Mouse (Mus musculus) neutrophil, adult 5-6 weeks (primary cell): ENCODE results near the gene Adgrf1. TPM values are rescaled to one million over a fixed set of nuclear protein-coding genes. Genes with fewer than 3 reads are reported as not detected.

Source experiments
- ATAC-seq: fragments of 151-379, 151-347 bp; 2 replicates; pipeline ENCODE4 v1.8.0; 2017; ENCODE audit warnings: mild to moderate bottlenecking, moderate TSS enrichment; ENCODE audit not compliant: insufficient number of reproducible peaks, poor library complexity, low FRiP score, severe bottlenecking; ENCODE audit errors: extremely low read depth
- total RNA-seq: library from RNA; stranded (forward); fragments of 200-1000 nt; gene quantifications from 2 replicates; pipeline ENCODE4 v1.2.3, GENCODE M21; 2017

Gene Adgrf1
- total RNA-seq, result 1.1 and 2.3 TPM in 2 replicates

DNA sequence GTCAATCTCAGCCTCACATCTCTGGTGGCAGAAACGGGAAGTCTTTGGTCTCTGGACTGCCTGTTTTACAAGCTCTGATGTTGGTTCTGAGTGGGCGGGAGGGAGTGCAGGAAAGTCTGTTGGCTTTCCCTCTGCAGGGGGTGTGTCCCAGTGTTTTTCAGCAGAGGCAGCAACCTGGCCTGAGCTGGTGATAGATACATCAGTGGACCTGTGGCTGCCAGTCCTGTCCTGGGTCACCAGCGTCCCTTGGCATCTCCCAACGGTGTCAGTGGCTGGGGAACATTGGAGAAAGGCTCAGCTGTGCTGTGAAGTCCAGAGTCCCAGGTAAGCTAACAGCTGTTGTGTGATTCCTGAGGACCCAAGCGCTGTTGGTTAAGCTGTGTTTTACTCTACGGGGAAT is at the start of gene Adgrf1:
Gene Adgrf1, plus strand, starts transcription at position 169 of the 400 bp plus-strand sequence.
- ATAC-seq, result no peak

DNA sequence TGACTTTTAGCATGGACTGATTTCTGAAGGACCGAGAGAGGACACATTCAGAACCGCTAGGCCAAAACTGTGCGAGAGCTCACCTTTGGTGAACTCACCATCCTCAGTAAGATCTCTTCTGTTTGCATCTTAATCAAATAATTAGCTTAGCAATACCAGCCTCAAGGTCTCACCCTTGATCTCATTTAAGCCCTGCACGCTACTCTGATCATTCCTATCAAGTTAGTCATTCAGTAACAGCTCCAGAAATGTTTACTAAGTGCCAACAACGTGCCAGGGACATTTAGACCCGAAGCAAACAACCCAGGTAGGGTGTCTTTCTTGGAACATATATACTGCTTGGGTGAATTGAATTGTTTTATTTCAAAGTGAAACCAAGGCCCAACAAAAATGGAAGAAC is 44.0 kb upstream of the Adgrf1 start:
- no peak for ATAC-seq

DNA sequence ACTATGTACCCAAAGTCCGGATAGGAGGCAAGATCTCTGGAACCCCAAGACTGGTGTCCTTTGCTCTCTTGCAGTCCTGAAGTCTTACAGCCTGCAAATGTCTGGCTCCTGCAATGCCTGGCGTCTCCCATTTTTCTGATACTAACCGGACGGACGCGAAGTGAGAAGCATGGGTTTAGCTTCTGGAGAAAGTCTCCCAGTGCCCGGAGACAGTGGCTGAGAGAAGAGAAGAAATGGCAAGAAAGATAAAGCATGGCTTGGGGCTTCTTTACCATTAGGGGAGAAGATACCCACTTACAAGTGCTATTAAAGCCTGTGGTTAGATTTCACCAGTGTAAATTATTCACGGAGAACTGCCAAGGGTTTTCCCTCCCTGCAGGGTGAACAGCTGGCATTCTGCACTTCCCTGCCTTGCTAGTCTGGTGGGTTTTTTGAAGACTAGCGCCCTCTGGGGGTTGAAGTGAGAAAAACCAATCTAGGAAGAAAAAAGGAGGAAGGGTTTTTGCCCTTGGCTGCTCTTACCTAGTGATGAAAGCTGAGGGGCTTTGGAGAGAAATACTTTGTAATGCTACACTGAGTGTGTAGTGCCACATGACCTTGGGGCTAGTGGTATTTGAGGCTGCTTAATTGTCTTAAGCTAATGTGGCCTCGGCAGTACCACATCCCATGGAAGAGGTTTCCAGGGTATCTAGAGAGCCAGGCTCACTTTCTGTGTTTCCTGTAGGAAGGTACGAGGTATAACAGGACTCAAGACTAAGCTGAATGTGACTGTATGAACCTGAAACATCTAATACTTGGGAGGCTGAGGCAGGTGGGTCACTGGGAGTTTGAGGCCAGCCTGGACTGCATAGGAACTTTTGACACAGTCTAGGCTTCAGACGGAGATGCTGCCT is 40.3 kb upstream of the Adgrf1 start:
- ATAC-seq, result peak; percentile 71

DNA sequence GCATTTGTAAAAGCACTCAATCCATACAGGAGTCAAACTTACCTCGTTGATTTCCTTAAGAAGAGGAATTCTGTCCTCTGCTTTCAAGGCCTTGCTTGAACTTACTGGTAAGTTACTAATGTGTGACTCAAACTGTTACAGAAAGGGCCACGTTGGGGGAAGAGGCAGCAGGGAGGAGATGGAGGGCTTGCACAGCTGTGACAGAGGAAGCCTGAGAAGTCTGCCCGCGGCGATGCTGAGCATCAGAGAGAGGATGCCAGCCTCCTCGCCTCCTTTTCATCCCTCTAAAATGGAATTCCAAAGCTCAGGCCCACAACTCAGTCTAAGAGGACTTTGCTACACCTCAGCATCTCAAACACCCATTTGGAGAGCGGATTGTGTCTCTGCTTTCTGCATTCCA is 39.3 kb upstream of the Adgrf1 start:
- no peak for ATAC-seq

DNA sequence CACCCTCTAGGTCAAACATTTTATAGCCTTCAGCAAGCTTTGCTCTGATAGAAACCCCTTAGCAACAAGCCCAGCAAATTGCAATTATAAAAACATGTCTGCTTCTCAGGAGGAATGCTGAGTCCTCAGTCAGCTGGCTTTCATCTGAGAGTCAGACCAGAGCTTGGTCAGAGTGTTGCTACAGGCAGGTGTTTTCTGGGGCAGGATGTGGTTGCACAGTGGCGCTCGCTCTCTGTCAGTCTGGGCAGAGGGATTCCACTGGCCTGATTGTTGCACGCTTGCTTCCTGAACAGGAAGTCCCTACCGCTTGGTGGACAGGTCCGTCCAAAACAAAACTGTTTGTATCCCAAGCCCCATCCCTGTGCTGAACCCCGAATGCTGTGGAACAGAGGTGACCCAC is 37.4 kb upstream of the Adgrf1 start:
- peak; percentile 65 for ATAC-seq

DNA sequence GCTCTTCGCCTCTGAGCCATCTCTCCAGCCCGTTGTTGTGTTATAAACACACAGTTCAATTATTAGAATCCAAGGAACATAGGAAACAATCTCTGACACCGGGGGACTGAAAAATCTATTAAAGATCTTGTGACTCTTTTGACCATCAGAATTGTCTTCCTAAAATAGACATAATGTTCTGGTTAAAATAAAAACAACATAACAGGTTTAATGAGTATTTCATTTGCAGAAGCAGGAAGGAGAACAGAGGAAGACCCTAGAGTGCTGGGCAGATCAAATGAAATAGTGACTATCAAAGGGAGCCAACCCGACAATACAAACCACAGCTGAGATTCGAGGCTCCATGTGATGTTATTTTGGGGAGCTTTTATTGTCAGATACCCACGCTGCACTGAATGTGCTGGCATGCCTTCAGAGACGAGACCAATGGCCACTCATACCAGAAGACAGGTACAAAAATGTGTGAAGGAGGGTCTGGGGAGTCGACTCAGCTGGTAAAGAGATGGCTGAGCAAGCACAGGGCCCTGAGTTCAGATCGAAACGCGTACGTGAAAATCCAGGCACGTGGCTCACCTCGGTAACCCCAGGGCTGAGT is 33.4 kb upstream of the Adgrf1 start:
- no peak for ATAC-seq

DNA sequence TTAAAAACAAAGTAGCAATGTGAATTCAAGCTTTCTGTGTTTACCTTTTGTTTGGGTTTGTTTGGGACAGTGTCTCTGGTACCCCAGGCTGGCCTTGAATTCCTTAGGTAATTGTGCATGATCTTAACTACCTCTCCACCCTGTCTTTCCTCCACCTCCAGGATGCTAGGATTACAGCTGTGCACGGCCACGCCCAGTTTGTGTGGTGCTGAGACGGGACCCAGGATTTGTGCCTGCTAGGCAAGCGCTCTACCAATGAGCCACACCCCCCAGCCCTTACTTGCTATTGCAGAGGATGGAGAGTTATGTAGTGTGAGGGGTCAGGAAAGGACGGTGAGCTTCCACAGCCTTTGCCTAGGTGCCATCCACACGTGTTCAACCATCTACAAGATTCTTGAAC is 31.1 kb upstream of the Adgrf1 start:
- ATAC-seq, result no peak

DNA sequence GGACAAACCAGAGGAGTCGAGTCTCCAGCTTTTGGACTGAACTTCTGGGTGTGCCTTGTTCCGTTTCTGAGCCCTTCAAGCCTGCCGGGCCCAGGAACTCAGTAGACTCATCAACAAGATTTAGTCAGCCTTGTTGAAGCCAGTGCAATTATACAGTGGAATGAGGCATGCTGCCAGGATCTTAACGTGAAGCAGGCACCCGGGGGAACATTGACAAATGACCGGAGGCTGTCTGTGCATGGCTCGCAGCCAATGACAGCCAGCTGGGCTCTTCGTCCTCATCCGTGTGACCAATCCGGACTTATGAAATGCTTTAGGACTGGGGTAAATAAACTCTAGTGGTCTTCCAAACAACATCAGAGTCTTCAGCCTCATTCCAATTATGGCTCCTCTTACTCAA is 29.0 kb upstream of the Adgrf1 start:
- no peak for ATAC-seq

DNA sequence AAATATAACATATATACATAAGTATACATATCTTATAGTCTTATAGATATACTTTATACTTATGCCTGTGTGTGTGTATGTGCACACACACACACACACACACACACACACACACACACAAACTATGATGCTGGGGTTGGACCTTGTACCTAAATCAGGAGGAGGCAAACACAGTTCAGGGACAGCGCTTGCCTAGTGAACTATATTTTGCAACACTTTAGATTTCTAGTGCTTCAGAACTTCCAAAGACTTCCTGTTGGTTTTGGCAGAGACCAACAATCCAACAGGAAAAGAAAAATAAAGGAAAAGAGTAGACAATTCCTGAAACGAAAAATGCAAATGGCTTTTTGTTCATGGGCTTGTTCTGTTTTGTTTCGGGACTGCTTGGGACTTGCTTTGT is 27.5 kb upstream of the Adgrf1 start:
- no peak for ATAC-seq

DNA sequence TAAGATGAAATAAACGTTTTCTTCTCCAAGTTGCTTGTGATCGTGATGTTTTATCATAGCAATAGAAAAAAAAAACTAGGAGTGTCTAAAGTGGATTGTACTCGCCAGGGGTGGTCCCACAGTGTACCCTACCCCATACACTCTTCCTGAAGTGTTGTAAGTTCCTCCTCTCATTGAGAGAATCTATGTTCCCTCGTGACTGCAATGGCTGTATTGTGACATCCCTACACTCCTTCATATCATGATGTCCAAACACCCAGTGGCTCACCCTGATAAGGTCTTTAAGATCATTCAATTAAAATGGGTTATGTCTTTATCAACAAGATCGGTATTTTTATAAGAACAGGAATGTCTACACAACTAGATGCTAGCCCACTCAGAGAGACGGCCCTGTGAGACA is 24.8 kb upstream of the Adgrf1 start:
- no peak for ATAC-seq

DNA sequence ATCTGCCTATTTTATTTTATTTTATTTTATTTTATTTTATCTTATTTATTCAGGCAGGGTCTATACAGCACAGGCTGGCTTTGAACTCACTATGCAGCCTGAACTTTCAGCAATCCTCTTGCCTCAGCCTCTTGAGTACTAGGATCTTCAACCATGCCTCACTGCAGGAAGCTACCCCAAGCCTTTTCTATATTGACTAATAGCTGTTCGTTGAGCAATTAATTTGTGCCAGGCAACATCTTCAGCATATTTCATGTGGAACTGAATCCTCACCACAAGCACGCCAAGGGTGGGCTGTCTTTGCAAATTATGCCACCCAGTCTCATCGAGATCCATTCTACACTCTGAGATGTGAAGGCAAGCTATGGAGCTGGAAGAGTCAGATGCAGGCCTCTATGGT is 22.9 kb upstream of the Adgrf1 start:
- ATAC-seq, result no peak

DNA sequence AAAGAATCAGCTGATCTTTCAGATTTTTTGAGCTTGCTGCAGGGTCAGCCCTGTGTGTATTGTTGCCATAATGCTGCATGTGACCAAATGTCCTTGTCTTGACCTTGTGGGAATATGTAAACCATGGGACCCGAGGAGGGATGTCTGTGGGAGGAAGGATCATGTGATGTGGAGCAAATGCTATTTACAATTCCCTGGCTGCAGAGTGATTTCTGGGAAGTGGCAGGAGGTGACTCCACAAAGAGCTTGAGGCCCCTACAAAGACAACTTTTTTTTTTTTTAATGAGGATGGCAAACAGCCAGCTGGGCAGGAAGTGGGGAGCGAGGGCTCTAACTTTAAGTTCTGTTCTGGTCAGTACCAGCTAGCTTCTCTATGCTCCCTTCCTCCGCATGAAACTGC is 20.5 kb upstream of the Adgrf1 start:
- ATAC-seq, result no peak

DNA sequence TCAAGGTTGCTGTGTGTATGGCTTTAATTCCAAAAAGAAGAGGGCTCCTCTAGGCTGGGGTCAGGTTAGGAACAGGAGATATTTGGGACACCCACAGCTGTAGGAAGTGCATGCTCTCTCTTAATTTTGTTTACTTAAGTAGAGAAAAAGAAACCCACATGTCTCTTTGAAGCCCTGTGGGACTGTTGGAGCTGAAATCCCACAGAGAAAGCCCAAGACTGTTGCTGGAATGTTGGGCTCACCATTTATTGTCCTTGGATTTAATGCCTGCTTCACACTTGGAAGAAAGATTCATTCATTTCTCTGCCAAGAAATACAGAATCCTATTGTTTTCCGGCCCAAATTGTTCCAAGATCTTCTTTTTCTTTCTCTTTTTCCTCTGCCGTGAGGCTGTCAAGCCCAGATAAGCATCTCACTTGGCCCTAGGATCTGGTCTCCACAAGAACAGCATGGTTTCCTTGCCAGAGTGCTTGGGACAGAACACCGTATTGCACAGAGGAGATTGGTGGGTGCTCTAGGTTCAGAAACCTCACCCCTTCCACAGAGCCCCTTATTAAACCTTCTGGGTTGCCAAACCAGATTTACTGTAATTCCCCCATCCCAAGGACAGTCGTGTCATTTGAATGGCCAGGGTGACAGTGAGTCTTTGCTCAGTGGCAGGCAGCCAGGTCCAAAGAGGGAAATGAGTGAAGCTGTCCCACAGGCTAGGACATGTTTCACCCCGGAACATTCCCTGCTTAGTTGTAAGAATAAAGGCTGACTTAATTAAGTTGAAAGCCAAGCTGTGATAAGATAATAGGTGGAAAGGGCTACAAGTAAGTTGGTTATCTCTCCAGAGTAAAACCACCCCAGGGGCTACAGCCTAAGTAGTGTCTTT is 18.6 kb upstream of the Adgrf1 start:
- no peak for ATAC-seq

DNA sequence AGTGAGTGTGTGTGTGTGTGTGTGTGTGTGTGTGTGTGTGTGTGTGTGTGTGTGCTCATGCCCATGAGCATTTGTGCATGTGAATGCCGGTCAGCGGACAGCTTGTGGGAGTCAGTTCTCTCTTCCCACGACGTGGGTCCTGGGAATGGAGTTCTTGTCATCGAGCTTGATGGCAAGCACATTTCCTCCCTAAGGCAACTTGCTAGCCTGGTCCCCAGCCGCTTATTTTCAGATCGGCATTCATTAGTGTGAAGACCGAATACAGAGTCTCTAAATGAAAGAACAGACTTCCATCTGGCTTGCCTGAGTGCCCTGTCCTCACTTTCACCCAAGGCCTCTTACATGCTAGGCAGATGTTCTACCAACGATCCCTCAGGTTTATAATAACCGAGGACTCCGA is 17.3 kb upstream of the Adgrf1 start:
- ATAC-seq, result no peak

DNA sequence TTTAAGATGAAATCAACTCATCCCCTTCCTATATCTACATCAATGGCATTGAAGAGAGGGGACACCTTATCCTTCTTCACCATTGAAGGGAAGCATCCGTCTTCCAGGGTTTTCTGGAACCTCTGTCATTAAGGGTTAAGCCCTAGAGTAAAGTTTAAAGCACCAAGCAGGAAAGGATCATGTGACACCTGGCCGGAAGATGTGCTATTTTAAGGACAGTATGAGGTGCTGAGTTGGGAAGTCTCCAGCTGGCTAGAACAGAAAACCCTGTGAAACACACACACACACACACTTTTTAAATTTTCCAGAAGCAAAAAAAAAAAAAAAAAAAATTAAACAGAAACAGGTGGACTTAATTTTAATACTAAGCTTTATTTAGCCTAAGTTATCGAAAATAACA is 15.9 kb upstream of the Adgrf1 start:
- no peak for ATAC-seq

DNA sequence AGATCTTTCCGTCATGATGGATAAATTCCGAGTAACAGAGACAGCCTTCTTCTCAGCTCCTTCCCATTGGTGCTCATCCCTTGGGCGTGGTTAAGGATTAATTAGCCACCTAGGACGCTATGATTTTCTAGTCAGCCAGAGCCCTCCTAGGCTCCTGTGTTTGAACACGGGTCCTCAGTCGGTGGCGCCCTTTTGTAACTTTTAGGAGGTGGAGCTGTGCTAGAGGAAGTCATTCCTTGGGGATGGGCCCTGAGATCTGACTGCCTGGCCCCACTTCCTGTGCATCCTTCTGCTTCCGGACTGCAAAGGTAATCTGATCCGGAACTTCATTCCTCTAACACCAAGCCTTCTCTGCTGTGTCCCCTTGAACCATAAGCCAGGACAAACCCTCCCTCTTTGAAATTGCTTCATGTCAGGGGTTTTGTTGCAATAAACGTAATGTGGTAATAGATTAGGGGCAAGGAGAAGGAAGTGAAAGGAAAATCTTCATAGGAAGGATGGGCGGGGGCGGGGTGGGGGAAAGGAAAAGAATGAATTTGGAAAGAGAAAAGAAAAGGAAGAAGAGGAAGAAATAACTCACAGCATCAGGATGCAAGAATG is 13.5 kb upstream of the Adgrf1 start:
- no peak for ATAC-seq

DNA sequence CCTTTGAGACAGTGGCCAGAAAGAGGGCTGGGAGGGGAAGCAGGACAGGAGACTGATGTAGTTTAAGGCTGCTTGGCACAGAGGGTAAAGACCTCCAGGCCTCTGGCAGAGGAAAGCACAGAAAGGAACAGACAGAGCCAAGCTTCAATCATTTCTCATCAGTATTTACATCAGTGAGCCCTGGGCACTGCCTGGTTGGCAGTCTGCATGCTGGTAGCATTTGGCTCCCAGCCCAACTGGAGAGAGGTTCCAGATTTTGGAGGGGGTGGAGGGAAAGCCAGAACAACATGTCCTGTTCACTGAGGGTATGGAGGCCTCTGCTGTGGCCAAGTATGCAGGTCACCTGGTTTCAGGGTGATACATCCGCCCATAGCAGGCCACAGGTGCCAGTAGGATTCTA is 12.4 kb upstream of the Adgrf1 start:
- no peak for ATAC-seq

DNA sequence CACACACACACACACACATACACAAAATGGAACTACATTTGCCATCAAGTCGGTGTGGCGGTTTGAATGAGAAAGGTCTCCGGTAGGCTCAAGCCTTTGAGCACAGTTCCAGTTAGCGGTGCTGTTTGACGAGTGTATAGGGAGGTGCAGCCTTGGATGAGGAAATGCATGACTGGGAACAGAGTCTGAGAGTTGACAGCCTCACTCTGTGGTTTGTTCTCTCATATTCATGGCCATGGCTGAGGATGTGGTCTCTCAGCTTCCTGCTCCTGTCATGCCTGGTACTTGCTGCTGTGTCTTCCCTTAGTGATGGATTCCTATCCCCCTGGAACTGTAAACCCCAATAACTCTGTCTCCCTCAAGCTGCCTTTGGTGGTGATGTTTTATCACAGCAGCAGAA is 8.2 kb upstream of the Adgrf1 start:
- no peak for ATAC-seq

DNA sequence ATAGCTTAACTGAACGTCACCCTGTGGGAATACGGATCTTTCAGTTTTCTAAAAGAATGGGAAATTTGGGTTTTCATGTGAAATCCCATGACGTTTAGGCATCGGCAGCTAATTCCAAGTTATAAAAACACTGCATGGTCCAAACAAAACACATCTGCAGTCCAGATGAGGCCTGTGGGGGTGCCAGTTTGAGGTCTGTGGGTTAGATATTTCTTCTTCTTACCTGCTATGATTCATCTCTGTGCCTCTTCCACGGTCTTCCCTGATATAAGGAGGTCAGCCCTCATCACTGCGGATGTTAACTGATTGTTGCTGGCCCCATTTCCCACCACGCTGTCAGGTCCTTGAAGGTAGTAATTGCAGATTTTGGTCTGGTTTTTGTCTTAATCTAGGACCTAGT is 5.4 kb upstream of the Adgrf1 start:
- ATAC-seq, result no peak
